Mouse (Mus musculus): ENCODE data around the gene Arhgef28. TPM values are rescaled to one million over a fixed set of nuclear protein-coding genes. Genes with fewer than 3 reads are reported as not detected.

Arhgef28 gene
- polyA plus RNA-seq, 1 experiment from 2014 or later: 12.9 TPM

GRCm38 (mm10) chr13:98040628-98041150, 165.6 kb downstream of the Arhgef28 start:
- H3K4me3 ChIP-seq (replicated peaks): no peak overlapping the region
- no peak overlapping the region for H3K4me2 ChIP-seq (replicated peaks)
- H3K36me3 ChIP-seq: no peaks in the 10 kb centered on the region
- WGBS: 75% methylated on average over 3 of the region's 3 CpGs
- no peak for ATAC-seq
- H3K9me3 ChIP-seq: no peaks in the 10 kb centered on the region
- H3K27ac ChIP-seq: no peak overlapping the region
- H3K27me3 ChIP-seq: no peaks in the 10 kb centered on the region
- H3K9ac ChIP-seq (replicated peaks): no peak overlapping the region
- peaks cover 4% of the 10 kb centered on the region for H3K4me1 ChIP-seq (replicated peaks)

- Histone ChIP-seq H3K4me3 (replicated peaks) (no peak overlapping the region), H3K27me3 (no peaks in the 10 kb centered on the region), H3K9ac (replicated peaks) (no peak overlapping the region), H3K4me2 (replicated peaks) (no peak overlapping the region), H3K4me1 (replicated peaks) (peaks cover 4% of the 10 kb centered on the region), H3K36me3 (no peaks in the 10 kb centered on the region), H3K9me3 (no peaks in the 10 kb centered on the region), H3K27ac (no peak overlapping the region)
- no peak for ATAC-seq
- WGBS: 88% methylated on average over 3 of the region's 3 CpGs
Observed at GRCm38 (mm10) chr13:98038731-98039130, 167.5 kb downstream of the Arhgef28 start.

GRCm38 (mm10) chr13:98037693-98038092, 168.5 kb downstream of the Arhgef28 start:
- H3K9me3 ChIP-seq: no peaks in the 10 kb centered on the region
- ATAC-seq: no peak

GRCm38 (mm10) chr13:98031642-98031960, 174.6 kb downstream of the Arhgef28 start:
- 30% methylated on average over 5 of the region's 5 CpGs for WGBS
- Histone ChIP-seq H3K9ac (replicated peaks) (no peak overlapping the region), H3K27ac (no peak overlapping the region), H3K4me3 (replicated peaks) (peak overlapping the region; percentile 23; the same call in 1 of the 2 replicates), H3K4me1 (replicated peaks) (peaks cover 26% of the 10 kb centered on the region), H3K9me3 (no peaks in the 10 kb centered on the region), H3K36me3 (no peaks in the 10 kb centered on the region), H3K27me3 (no peaks in the 10 kb centered on the region; the same call in 1 of the 2 replicates), H3K4me2 (replicated peaks) (peak overlapping the region; percentile 43)
- no peak; the same call in none of the 2 replicates for ATAC-seq

More at GRCm38 (mm10) chr13:98037693-98038092, 168.5 kb downstream of the Arhgef28 start:
- peaks cover 4% of the 10 kb centered on the region for H3K4me1 ChIP-seq (replicated peaks)
- H3K27me3 ChIP-seq: no peaks in the 10 kb centered on the region; the same call in 1 of the 2 replicates
- H3K9ac ChIP-seq (replicated peaks): no peak overlapping the region
- H3K27ac ChIP-seq: no peak overlapping the region
- no peaks in the 10 kb centered on the region for H3K36me3 ChIP-seq
- H3K4me2 ChIP-seq (replicated peaks): no peak overlapping the region
- H3K4me3 ChIP-seq (replicated peaks): no peak overlapping the region

GRCm38 (mm10) chr13:98030959-98031641, 175.1 kb downstream of the Arhgef28 start:
- Histone ChIP-seq H3K4me1 (replicated peaks) (peaks cover 26% of the 10 kb centered on the region), H3K4me3 (replicated peaks) (peak overlapping the region; percentile 23; the same call in 1 of the 2 replicates), H3K9me3 (no peaks in the 10 kb centered on the region), H3K9ac (replicated peaks) (no peak overlapping the region), H3K27ac (no peak overlapping the region), H3K4me2 (replicated peaks) (peak overlapping the region; percentile 43), H3K36me3 (no peaks in the 10 kb centered on the region), H3K27me3 (no peaks in the 10 kb centered on the region; the same call in 1 of the 2 replicates)
- WGBS: 12% methylated on average over 16 of the region's 16 CpGs
- ATAC-seq: peak; percentile 73

- Histone ChIP-seq H3K4me1 (replicated peaks) (peaks cover 23% of the 10 kb centered on the region), H3K4me3 (replicated peaks) (no peak overlapping the region), H3K27ac (no peak overlapping the region), H3K9me3 (peaks cover 3% of the 10 kb centered on the region; the same call in 1 of the 2 replicates), H3K27me3 (no peaks in the 10 kb centered on the region; the same call in 1 of the 2 replicates), H3K9ac (replicated peaks) (no peak overlapping the region), H3K4me2 (replicated peaks) (no peak overlapping the region), H3K36me3 (no peaks in the 10 kb centered on the region)
- ATAC-seq: no peak
- 20% methylated on average over 5 of the region's 5 CpGs for WGBS
Observed at GRCm38 (mm10) chr13:98030041-98030440, 176.2 kb downstream of the Arhgef28 start.

GRCm38 (mm10) chr13:98028711-98029250, 177.5 kb downstream of the Arhgef28 start:
- H3K4me3 ChIP-seq (replicated peaks): no peak overlapping the region
- no peak overlapping the region for H3K4me2 ChIP-seq (replicated peaks)
- no peaks in the 10 kb centered on the region for H3K36me3 ChIP-seq
- 25% methylated on average over 6 of the region's 6 CpGs for WGBS
- ATAC-seq: peak; percentile 74
- H3K9ac ChIP-seq (replicated peaks): 0 out of 2 replicates have a peak overlapping the region, but pooled peaks have one; percentile 10
- H3K27me3 ChIP-seq: no peaks in the 10 kb centered on the region; the same call in 1 of the 2 replicates
- no peak overlapping the region for H3K27ac ChIP-seq
- H3K9me3 ChIP-seq: peaks cover 4% of the 10 kb centered on the region; the same call in 1 of the 2 replicates
- peaks cover 23% of the 10 kb centered on the region for H3K4me1 ChIP-seq (replicated peaks)

GRCm38 (mm10) chr13:98027641-98028204, 178.5 kb downstream of the Arhgef28 start:
- Histone ChIP-seq H3K9me3 (peaks cover 4% of the 10 kb centered on the region; the same call in 1 of the 2 replicates), H3K4me3 (replicated peaks) (no peak overlapping the region), H3K4me1 (replicated peaks) (peaks cover 23% of the 10 kb centered on the region), H3K36me3 (no peaks in the 10 kb centered on the region), H3K9ac (replicated peaks) (no peak overlapping the region), H3K27ac (no peak overlapping the region), H3K4me2 (replicated peaks) (no peak overlapping the region), H3K27me3 (no peaks in the 10 kb centered on the region)
- WGBS: 86% methylated on average over 12 of the region's 12 CpGs
- no peak for ATAC-seq

GRCm38 (mm10) chr13:98027122-98027521, 179.1 kb downstream of the Arhgef28 start:
- WGBS: 84% methylated on average over 5 of the region's 5 CpGs
- ATAC-seq: no peak

GRCm38 (mm10) chr13:98025706-98026504, 180.3 kb downstream of the Arhgef28 start:
- H3K27ac ChIP-seq: no peak overlapping the region
- no peak overlapping the region for H3K4me3 ChIP-seq (replicated peaks)
- no peak for ATAC-seq
- no peaks in the 10 kb centered on the region for H3K36me3 ChIP-seq
- H3K4me1 ChIP-seq (replicated peaks): peaks cover 21% of the 10 kb centered on the region
- WGBS: 81% methylated on average over 26 of the region's 26 CpGs
- no peak overlapping the region for H3K9ac ChIP-seq (replicated peaks)
- peaks cover 4% of the 10 kb centered on the region; the same call in 1 of the 2 replicates for H3K9me3 ChIP-seq
- H3K4me2 ChIP-seq (replicated peaks): no peak overlapping the region
- H3K27me3 ChIP-seq: no peaks in the 10 kb centered on the region

More at GRCm38 (mm10) chr13:98027122-98027521, 179.1 kb downstream of the Arhgef28 start:
- H3K9ac ChIP-seq (replicated peaks): no peak overlapping the region
- no peaks in the 10 kb centered on the region for H3K36me3 ChIP-seq
- H3K9me3 ChIP-seq: peaks cover 4% of the 10 kb centered on the region; the same call in 1 of the 2 replicates
- peaks cover 23% of the 10 kb centered on the region for H3K4me1 ChIP-seq (replicated peaks)
- H3K27ac ChIP-seq: no peak overlapping the region
- no peak overlapping the region for H3K4me3 ChIP-seq (replicated peaks)
- H3K27me3 ChIP-seq: no peaks in the 10 kb centered on the region
- no peak overlapping the region for H3K4me2 ChIP-seq (replicated peaks)

- WGBS: 81% methylated on average over 7 of the region's 7 CpGs
Observed at GRCm38 (mm10) chr13:98025162-98025561, 181.1 kb downstream of the Arhgef28 start.

More at GRCm38 (mm10) chr13:98025162-98025561, 181.1 kb downstream of the Arhgef28 start:
- no peak overlapping the region for H3K9ac ChIP-seq (replicated peaks)
- H3K9me3 ChIP-seq: peaks cover 4% of the 10 kb centered on the region; the same call in 1 of the 2 replicates
- no peaks in the 10 kb centered on the region for H3K27me3 ChIP-seq
- no peak overlapping the region for H3K27ac ChIP-seq
- no peak overlapping the region for H3K4me2 ChIP-seq (replicated peaks)
- no peak for ATAC-seq
- peaks cover 16% of the 10 kb centered on the region for H3K4me1 ChIP-seq (replicated peaks)
- H3K36me3 ChIP-seq: no peaks in the 10 kb centered on the region
- H3K4me3 ChIP-seq (replicated peaks): no peak overlapping the region

Data from midbrain, embryonic 13.5 days (tissue).